Mouse (Mus musculus) liver, adult 2 months (tissue): Measurements from ENCODE around the gene Tmem25.

Experiments
- CTCF ChIP-seq: fragments of 200-500 bp; IDR thresholded peaks from 2 replicates; pipeline ENCODE4 v1.5.1; 2011; ENCODE audit warnings: low read depth, low read length, control low read depth
- POLR2A ChIP-seq: fragments of 200-500 bp; IDR thresholded peaks from 2 replicates; pipeline ENCODE4 v1.6.1; 2011; ENCODE audit warnings: low read length, control low read depth; ENCODE audit not compliant: insufficient read depth; ENCODE audit errors: extremely low read depth

- TF ChIP-seq CTCF (no peak), POLR2A (no peak)
These were observed 50.6 kb downstream of the Tmem25 start for GRCm38 (mm10) chr9:44748473-44748872.
